13 mouse cellular contexts compared by ENCODE assay signal in genomic region chr9:32631341-32631740, GRCm38 (mm10).
"Had no signal": no experiment of that assay in that cellular context is flagged by ENCODE, and none has a peak within 500 bp of the region (broad histone marks: within the 10 kb centered on the region; RNA-seq: fewer than 3 reads in every experiment).

No protein-coding gene starts in this region.

- H3K27me3 ChIP-seq: limb, embryonic 15.5 days; stomach, embryonic 15.5 days had no signal

- H3K9ac ChIP-seq: limb, embryonic 15.5 days; liver, embryonic 12.5 days; lung, embryonic 14.5 days; stomach, embryonic 15.5 days had no signal

- ATAC-seq: liver, embryonic 12.5 days; midbrain, embryonic 16.5 days had no signal

- H3K36me3 ChIP-seq: limb, embryonic 15.5 days; liver, embryonic 12.5 days; stomach, embryonic 15.5 days had no signal

- H3K4me1 ChIP-seq: stomach, embryonic 15.5 days had no signal

- H3K27ac ChIP-seq: left cerebral cortex, adult 2 months; limb, embryonic 15.5 days; liver, embryonic 12.5 days; stomach, embryonic 15.5 days had no signal

- DNase-seq: kidney, postnatal 10 days; lung, embryonic 14.5 days; lung, postnatal 10 days; lung, postnatal 4 days; right cerebral cortex, postnatal 14 days; thymus, adult 2 months; thymus, postnatal 25 days had no signal

- H3K4me3 ChIP-seq: left cerebral cortex, adult 2 months; limb, embryonic 15.5 days; liver, embryonic 12.5 days; megakaryocyte, embryonic 14.5 days; stomach, embryonic 15.5 days had no signal

- H3K4me2 ChIP-seq: limb, embryonic 15.5 days; liver, embryonic 12.5 days; lung, embryonic 14.5 days; stomach, embryonic 15.5 days had no signal

- H3K9me3 ChIP-seq: limb, embryonic 15.5 days; liver, embryonic 12.5 days; megakaryocyte, embryonic 14.5 days; stomach, embryonic 15.5 days had no signal
